Mouse (Mus musculus) erythroblast, embryonic 14.5 days (primary cell): ENCODE results near the gene 4933427I04Rik. TPM values are rescaled to one million over a fixed set of nuclear protein-coding genes. Genes with fewer than 3 reads are reported as not detected.
A peak's percentile ranks its signal among the peaks of the same experiment; 100 is the strongest.

Experiments used
- H3K27me3 ChIP-seq: 2 replicates; pipeline ENCODE4 v1.6.1; 2012; ENCODE audit warnings: inconsistent platforms; ENCODE audit not compliant: control insufficient read depth
- H3K36me3 ChIP-seq: 2 replicates; pipeline ENCODE4 v1.6.1; 2012; ENCODE audit warnings: mild to moderate bottlenecking, inconsistent platforms; ENCODE audit not compliant: control insufficient read depth
- H3K4me1 ChIP-seq: 2 replicates; pipeline ENCODE4 v1.6.1; 2012; ENCODE audit warnings: inconsistent platforms; ENCODE audit not compliant: control insufficient read depth
- H3K4me3 ChIP-seq: replicated peaks from 2 replicates; pipeline ENCODE3; 2012; ENCODE audit warnings: moderate library complexity, mild to moderate bottlenecking, inconsistent platforms
- H3K9me3 ChIP-seq: 2 replicates; pipeline ENCODE4 v1.6.1; 2012; ENCODE audit warnings: low read length, inconsistent platforms, mixed read lengths; ENCODE audit not compliant: control insufficient read depth
- GATA1 ChIP-seq: IDR thresholded peaks from 2 replicates; pipeline ENCODE4 v1.6.1; 2012; ENCODE audit warnings: low read length, inconsistent platforms, mixed read lengths
- TAL1 ChIP-seq: IDR thresholded peaks from 3 replicates; pipeline ENCODE4 v1.6.1; 2012; ENCODE audit warnings: low read length, inconsistent platforms, mixed read lengths
- polyA plus RNA-seq: library from polyadenylated mRNA; stranded (reverse); fragments of >175 nt; gene quantifications from 2 replicates; pipeline ENCODE4 v1.2.3, GENCODE M21; 2012

Gene 4933427I04Rik
- polyA plus RNA-seq, 1 experiment, result not detected

DNA sequence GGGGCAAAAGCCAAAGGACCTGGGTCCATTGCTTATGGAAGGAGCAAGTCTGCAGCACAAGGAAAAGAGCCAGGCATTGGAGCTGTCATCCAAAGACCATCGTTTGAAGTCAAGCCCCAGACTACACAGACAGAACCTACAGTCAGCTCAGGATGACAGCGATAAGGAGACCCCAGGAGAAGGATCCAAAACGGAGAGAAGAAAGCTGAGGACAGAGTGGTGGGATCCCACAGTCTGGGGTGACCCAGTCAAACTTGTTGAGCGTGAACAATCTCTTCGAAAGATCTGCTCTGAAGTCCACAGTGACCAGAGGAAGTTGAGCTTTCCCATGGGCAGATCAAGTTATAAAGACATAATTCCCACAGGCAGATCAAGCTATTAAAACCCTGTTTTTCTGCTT is 1.1 kb downstream of the 4933427I04Rik start:
- TF ChIP-seq TAL1 (no peak), GATA1 (no peak)
- Histone ChIP-seq H3K4me1 (no peaks in the 10 kb centered on the region), H3K36me3 (no peaks in the 10 kb centered on the region)

DNA sequence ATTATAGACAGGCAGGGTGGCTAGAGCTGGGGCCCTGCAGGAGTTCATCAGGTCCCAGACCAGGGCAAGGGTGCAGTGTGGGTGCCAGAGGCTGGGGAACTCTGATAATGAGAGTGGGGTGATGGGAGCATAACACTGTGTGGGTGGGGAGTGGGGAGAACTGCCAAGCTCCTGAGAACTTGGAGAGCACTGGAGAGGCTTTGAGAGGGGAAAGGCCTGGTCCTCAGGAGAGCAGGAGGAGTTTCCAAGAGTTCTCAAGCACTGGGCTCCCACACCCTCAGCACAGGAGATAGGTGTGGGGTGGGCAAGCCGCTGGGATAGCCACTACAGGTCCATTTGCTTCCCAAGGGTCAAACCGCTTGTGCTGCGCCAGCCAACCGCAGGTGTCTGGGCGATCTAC is 34.2 kb downstream of the 4933427I04Rik start:
- no peak for TF ChIP-seq GATA1
- TF ChIP-seq TAL1, result no peak
- H3K9me3 ChIP-seq, result no peaks in the 10 kb centered on the region

More for the DNA sequence above, 1.1 kb downstream of the 4933427I04Rik start:
- Histone ChIP-seq H3K9me3 (no peaks in the 10 kb centered on the region), H3K27me3 (no peaks in the 10 kb centered on the region), H3K4me3 (no peak overlapping the region)

DNA sequence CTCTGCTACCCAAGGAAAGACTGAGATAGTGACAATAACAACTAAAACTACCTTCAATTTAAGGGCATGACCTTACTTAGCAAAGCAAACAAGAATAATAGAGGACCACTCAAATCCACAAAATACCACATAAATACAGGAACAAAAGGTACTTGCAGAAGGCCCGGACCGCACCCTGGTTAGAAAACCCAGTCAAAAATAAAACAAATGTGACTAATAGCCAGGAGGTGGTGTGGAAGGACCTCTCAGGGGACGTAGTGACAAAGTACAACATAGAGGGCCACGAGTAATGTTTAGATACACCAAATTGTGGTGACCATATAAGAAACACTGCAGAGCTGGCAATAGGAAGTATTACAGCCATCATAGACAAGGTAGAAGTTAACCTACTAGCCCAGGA is 34.8 kb downstream of the 4933427I04Rik start:
- TF ChIP-seq TAL1 (no peak), GATA1 (no peak)
- Histone ChIP-seq H3K9me3 (no peaks in the 10 kb centered on the region), H3K27me3 (no peaks in the 10 kb centered on the region), H3K36me3 (no peaks in the 10 kb centered on the region), H3K4me1 (no peaks in the 10 kb centered on the region), H3K4me3 (no peak overlapping the region)

More for the DNA sequence above, 34.2 kb downstream of the 4933427I04Rik start:
- Histone ChIP-seq H3K4me3 (no peak overlapping the region), H3K27me3 (no peaks in the 10 kb centered on the region), H3K36me3 (no peaks in the 10 kb centered on the region), H3K4me1 (no peaks in the 10 kb centered on the region)

DNA sequence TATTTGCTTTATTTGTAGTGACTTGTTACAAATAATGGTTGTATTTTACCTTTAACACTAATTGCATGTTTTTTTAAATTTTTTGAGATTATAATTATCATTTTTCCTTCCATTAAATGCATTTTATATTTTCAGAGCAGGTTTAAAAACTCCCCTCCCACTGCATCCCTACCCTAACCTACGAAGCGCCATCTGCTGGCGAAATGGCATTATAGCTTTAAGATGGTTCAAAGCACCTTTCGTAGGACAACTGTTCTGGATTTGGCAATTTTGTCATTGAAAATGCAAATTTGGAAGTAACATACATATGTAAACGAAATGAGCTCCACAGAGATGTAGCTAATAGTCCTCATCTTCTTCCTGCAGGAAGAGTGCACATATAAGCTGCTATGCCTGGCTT is 39.2 kb downstream of the 4933427I04Rik start:
- no peak overlapping the region for H3K4me3 ChIP-seq
- no peak for TF ChIP-seq GATA1
- TF ChIP-seq TAL1, result no peak
- peaks cover 5% of the 10 kb centered on the region for H3K4me1 ChIP-seq
- no peaks in the 10 kb centered on the region for H3K36me3 ChIP-seq
- no peaks in the 10 kb centered on the region for H3K9me3 ChIP-seq
- H3K27me3 ChIP-seq, result no peaks in the 10 kb centered on the region

DNA sequence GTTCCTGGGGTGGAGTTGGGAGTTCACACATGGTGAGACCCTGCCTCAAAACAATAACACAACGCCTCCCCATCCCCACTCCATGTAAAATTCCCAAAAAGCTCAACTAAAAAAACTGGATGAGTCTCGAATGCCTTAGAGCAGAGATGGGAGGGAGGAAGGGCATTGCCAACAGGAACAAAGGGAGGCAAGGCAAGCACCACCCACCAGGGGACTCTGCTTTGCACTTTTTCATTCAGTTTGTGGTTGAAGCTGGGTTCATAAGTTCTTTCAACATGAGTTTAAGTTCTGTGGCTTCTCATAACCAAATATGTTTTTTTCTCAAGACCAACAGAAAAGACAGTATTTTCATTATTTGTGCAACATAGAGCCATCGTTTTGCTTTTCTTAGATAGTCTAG is 44.0 kb downstream of the 4933427I04Rik start:
- no peaks in the 10 kb centered on the region for H3K27me3 ChIP-seq
- H3K9me3 ChIP-seq, result no peaks in the 10 kb centered on the region
- H3K4me3 ChIP-seq, result no peak overlapping the region
- H3K4me1 ChIP-seq, result peaks cover 36% of the 10 kb centered on the region
- TF ChIP-seq TAL1, result no peak
- TF ChIP-seq GATA1, result no peak
- peaks cover 10% of the 10 kb centered on the region for H3K36me3 ChIP-seq

DNA sequence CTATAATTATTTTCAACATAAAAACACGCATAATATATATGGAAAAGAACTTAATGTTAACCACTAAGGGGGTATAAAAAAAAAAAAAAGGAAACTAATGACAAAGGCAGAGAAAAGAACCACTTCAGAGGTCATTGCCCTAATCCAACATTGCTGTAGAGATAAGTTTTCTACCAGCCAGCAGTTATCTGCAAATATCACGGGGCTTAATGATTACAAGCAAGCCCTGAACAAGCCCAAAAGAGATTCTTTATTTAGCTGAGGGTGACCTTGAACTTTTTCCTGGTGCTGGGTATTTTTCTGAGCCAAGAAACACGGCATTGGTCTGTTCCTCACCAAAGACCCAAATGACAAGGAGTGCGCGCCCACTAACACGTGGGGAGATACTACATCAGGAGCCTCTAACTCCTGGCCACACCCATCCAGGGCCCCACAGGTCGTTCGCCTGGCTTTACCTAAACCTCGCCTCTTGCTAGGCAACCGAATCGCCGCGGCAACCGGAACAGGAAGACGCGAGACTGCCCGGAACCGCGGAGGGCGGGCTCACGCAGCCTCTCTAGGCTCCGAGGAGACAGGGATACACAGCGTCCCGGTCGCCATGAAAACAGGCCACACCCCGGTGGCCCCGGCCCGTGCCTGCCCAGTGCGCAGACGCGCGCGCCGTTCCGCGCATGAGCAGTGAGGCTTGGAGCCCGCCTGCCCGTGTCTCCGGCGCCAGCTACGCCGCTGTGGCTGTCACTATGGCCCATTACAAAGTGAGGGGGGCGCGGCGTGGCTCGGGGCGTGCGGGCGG is 45.0 kb downstream of the 4933427I04Rik start, which contains the start of gene Mycbp:
Mycbp (plus strand) TSS at position 500 of the 793 bp plus-strand sequence.
- TF ChIP-seq TAL1 (no peak), GATA1 (no peak)
- H3K27me3 ChIP-seq, result no peaks in the 10 kb centered on the region
- H3K4me1 ChIP-seq, result peaks cover 36% of the 10 kb centered on the region
- H3K4me3 ChIP-seq, result peak within 1 kb of the TSS; percentile 94
- H3K36me3 ChIP-seq, result peaks cover 20% of the 10 kb centered on the region
- H3K9me3 ChIP-seq, result no peaks in the 10 kb centered on the region

DNA sequence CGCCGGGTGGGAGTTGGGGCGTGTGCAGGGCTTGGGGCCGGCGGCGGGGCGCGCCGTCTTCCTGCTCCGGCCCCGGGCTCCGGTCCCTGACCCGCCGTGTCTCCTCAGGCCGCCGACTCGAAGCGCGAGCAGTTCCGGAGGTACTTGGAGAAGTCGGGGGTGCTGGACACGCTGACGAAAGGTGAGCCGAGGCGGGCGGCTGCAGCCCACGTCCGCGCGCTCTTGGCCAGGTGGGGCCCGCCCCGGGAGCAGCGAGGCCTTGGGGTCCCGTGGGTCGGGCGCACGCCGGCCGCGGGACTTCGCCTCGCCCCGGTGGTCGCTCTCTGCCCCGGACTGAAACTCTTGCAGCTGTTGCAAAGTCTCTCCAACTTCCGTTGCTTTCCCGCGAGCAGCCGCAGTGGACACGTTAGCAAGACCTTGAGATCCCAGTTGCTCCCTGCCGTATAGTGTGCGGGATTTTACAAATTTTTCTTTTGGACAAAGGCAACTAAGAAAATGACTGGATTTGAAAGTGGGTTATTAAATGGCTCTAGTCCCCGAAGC is 45.7 kb downstream of the 4933427I04Rik start:
- Histone ChIP-seq H3K36me3 (peaks cover 25% of the 10 kb centered on the region), H3K9me3 (no peaks in the 10 kb centered on the region), H3K27me3 (no peaks in the 10 kb centered on the region), H3K4me1 (peaks cover 36% of the 10 kb centered on the region), H3K4me3 (peak overlapping the region; percentile 94)
- TF ChIP-seq TAL1 (no peak), GATA1 (no peak)

DNA sequence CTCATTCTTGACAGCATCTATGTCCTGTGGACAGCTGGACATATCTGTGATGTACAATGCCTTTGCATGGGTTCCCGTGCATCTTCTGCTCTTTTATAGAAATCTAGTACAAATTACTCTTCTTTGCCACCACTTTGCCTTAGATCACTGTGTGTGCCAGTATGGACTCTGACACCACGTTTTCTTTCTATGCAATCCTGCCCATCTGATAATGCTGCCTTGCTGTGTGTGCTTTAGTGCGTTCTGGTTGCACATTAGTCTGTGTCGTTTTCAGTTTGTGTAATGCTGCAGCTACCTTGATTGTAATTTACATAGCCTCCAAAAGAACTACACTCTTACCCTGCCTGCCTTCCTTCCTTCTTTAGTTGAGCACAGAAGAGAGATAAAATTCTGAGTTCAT is 52.0 kb downstream of the 4933427I04Rik start:
- Histone ChIP-seq H3K4me1 (peaks cover 15% of the 10 kb centered on the region), H3K9me3 (no peaks in the 10 kb centered on the region), H3K4me3 (no peak overlapping the region), H3K36me3 (peaks cover 59% of the 10 kb centered on the region), H3K27me3 (no peaks in the 10 kb centered on the region)
- no peak for TF ChIP-seq GATA1
- TF ChIP-seq TAL1, result no peak

DNA sequence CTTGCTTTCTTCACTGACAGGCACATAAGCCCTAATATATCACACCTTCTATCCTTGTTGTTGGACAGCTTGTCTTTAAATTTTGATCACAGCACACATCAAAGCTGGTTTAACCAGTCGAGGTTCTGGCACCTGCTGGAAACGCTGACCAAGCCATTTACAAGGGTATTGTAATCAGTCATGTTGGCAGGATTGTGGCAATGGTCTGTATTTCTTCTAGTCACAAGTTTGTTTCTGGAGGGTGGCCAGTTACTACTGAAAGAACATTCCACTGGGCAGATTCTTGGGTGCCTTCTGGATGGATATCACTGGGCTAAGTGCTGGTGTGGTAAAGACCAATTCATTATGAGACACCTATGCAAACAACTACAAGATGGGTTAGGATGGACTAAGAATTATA is 53.0 kb downstream of the 4933427I04Rik start:
- Histone ChIP-seq H3K9me3 (no peaks in the 10 kb centered on the region), H3K4me3 (no peak overlapping the region), H3K36me3 (peaks cover 54% of the 10 kb centered on the region), H3K4me1 (peaks cover 15% of the 10 kb centered on the region), H3K27me3 (no peaks in the 10 kb centered on the region)
- no peak for TF ChIP-seq GATA1
- no peak for TF ChIP-seq TAL1

Other genes starting within 250 kb of the 4933427I04Rik start
- 4.9 and 5.5 TPM in 2 replicates for gene Macf1, start 175.3 kb upstream of the 4933427I04Rik start, polyA plus RNA-seq
- gene Ndufs5, start 141.5 kb upstream of the 4933427I04Rik start, polyA plus RNA-seq, result 8.9 and 13.5 TPM in 2 replicates
- gene Akirin1, start 109.3 kb upstream of the 4933427I04Rik start, polyA plus RNA-seq, result 13.8 and 16.4 TPM in 2 replicates
- gene Rhbdl2, start 71.8 kb upstream of the 4933427I04Rik start, polyA plus RNA-seq, result not detected in 2 replicates
- 3.2 and 5.4 TPM in 2 replicates for gene Mycbp, start 45.2 kb downstream of the 4933427I04Rik start, polyA plus RNA-seq
- gene Rragc, start 57.8 kb downstream of the 4933427I04Rik start, polyA plus RNA-seq, result 0.55 and 0.64 TPM in 2 replicates
- gene 4930535I16Rik, start 58.3 kb downstream of the 4933427I04Rik start, polyA plus RNA-seq, result not detected in 2 replicates